Mouse (Mus musculus): ENCODE measurements around the gene Olfr794. TPM values are rescaled to one million over a fixed set of nuclear protein-coding genes. Genes with fewer than 3 reads are reported as not detected.

Olfr794 gene
- polyA plus RNA-seq, 1 experiment from 2014 or later, result not detected

- Histone ChIP-seq H3K9me3 (ENCODE audit: control insufficient read depth, low read length) (no peaks in the 10 kb centered on the region), H3K27ac (replicated peaks) (no peak overlapping the region), H3K4me2 (replicated peaks; ENCODE audit: low read depth) (no peak overlapping the region), H3K36me3 (ENCODE audit: control insufficient read depth, insufficient read depth, low read length) (no peaks in the 10 kb centered on the region), H3K4me1 (replicated peaks; ENCODE audit: control insufficient read depth, insufficient read depth) (no peaks in the 10 kb centered on the region), H3K4me3 (ENCODE audit: low read depth, low read length) (no peak overlapping the region), H3K27me3 (ENCODE audit: control insufficient read depth, insufficient read depth, low read length) (no peaks in the 10 kb centered on the region), H3K9ac (ENCODE audit: low read length) (no peak overlapping the region)
- TF ChIP-seq CTCF (IDR thresholded peaks at IDR 0.05; ENCODE audit: low read depth) (no peak), EP300 (optimal IDR thresholded peaks at IDR 0.05) (no peak)
- ATAC-seq (ENCODE audit: low FRiP score, low TSS enrichment), result no peak
- 13% methylated on average over 1 of the region's 1 CpGs for WGBS
- no peak for DNase-seq (ENCODE audit: low spot score)
These were observed 54.3 kb downstream of the Olfr794 start for GRCm38 (mm10) chr10:129621724-129622123.

Small RNA genes within 50 kb of the gene (microRNA-seq; reads per million reads assigned to microRNA genes)
- not detected for gene Gm23252

Other genes starting within 250 kb of the Olfr794 start
- gene Olfr780, start 249.5 kb upstream of the Olfr794 start, polyA plus RNA-seq (2015; fragmentation: Nextera tagmentation; extraction: Ambion mirVana), result not detected in 2 replicates
- not detected in 2 replicates for gene Olfr781, start 238.8 kb upstream of the Olfr794 start, polyA plus RNA-seq (2015; fragmentation: Nextera tagmentation; extraction: Ambion mirVana)
- gene Olfr782, start 218.8 kb upstream of the Olfr794 start, polyA plus RNA-seq (2015; fragmentation: Nextera tagmentation; extraction: Ambion mirVana), result not detected in 2 replicates
- gene Olfr784, start 183.6 kb upstream of the Olfr794 start, polyA plus RNA-seq (2015; fragmentation: Nextera tagmentation; extraction: Ambion mirVana), result 0.04 TPM in 1 of 2 replicates, not detected in the other
- gene Olfr785, start 162.2 kb upstream of the Olfr794 start, polyA plus RNA-seq (2015; fragmentation: Nextera tagmentation; extraction: Ambion mirVana), result not detected in 2 replicates
- 0.06 TPM in 1 of 2 replicates, not detected in the other for gene Olfr786, start 140.3 kb upstream of the Olfr794 start, polyA plus RNA-seq (2015; fragmentation: Nextera tagmentation; extraction: Ambion mirVana)
- not detected in 2 replicates for gene Olfr787, start 105.8 kb upstream of the Olfr794 start, polyA plus RNA-seq (2015; fragmentation: Nextera tagmentation; extraction: Ambion mirVana)
- not detected in 2 replicates for gene Olfr788, start 96.7 kb upstream of the Olfr794 start, polyA plus RNA-seq (2015; fragmentation: Nextera tagmentation; extraction: Ambion mirVana)
- gene Olfr789, start 82.9 kb upstream of the Olfr794 start, polyA plus RNA-seq (2015; fragmentation: Nextera tagmentation; extraction: Ambion mirVana), result not detected in 2 replicates
- gene Olfr790, start 69.2 kb upstream of the Olfr794 start, polyA plus RNA-seq (2015; fragmentation: Nextera tagmentation; extraction: Ambion mirVana), result not detected in 2 replicates
- gene Olfr791, start 45.9 kb upstream of the Olfr794 start, polyA plus RNA-seq (2015; fragmentation: Nextera tagmentation; extraction: Ambion mirVana), result not detected in 2 replicates
- gene Olfr792, start 28.5 kb upstream of the Olfr794 start, polyA plus RNA-seq (2015; fragmentation: Nextera tagmentation; extraction: Ambion mirVana), result not detected in 2 replicates
- not detected in 2 replicates for gene Olfr796, start 44.9 kb downstream of the Olfr794 start, polyA plus RNA-seq (2015; fragmentation: Nextera tagmentation; extraction: Ambion mirVana)
- not detected in 2 replicates for gene Olfr798, start 60.3 kb downstream of the Olfr794 start, polyA plus RNA-seq (2015; fragmentation: Nextera tagmentation; extraction: Ambion mirVana)
- gene Olfr799, start 69.8 kb downstream of the Olfr794 start, polyA plus RNA-seq (2015; fragmentation: Nextera tagmentation; extraction: Ambion mirVana), result not detected in 2 replicates
- not detected in 2 replicates for gene Olfr800, start 90.0 kb downstream of the Olfr794 start, polyA plus RNA-seq (2015; fragmentation: Nextera tagmentation; extraction: Ambion mirVana)
- gene Olfr801, start 106.2 kb downstream of the Olfr794 start, polyA plus RNA-seq (2015; fragmentation: Nextera tagmentation; extraction: Ambion mirVana), result 0.02 TPM in 1 of 2 replicates, not detected in the other
- 0.06 TPM in 1 of 2 replicates, not detected in the other for gene Olfr802, start 120.5 kb downstream of the Olfr794 start, polyA plus RNA-seq (2015; fragmentation: Nextera tagmentation; extraction: Ambion mirVana)
- not detected in 2 replicates for gene Olfr803, start 126.6 kb downstream of the Olfr794 start, polyA plus RNA-seq (2015; fragmentation: Nextera tagmentation; extraction: Ambion mirVana)
- gene Olfr804, start 135.6 kb downstream of the Olfr794 start, polyA plus RNA-seq (2015; fragmentation: Nextera tagmentation; extraction: Ambion mirVana), result not detected in 2 replicates
- not detected in 2 replicates for gene Olfr805, start 161.7 kb downstream of the Olfr794 start, polyA plus RNA-seq (2015; fragmentation: Nextera tagmentation; extraction: Ambion mirVana)
- not detected in 2 replicates for gene Olfr806, start 174.3 kb downstream of the Olfr794 start, polyA plus RNA-seq (2015; fragmentation: Nextera tagmentation; extraction: Ambion mirVana)
- gene Olfr807, start 190.1 kb downstream of the Olfr794 start, polyA plus RNA-seq (2015; fragmentation: Nextera tagmentation; extraction: Ambion mirVana), result not detected in 2 replicates
- 0.07 TPM in 1 of 2 replicates, not detected in the other for gene Olfr808, start 197.8 kb downstream of the Olfr794 start, polyA plus RNA-seq (2015; fragmentation: Nextera tagmentation; extraction: Ambion mirVana)
- not detected in 2 replicates for gene Olfr809, start 207.0 kb downstream of the Olfr794 start, polyA plus RNA-seq (2015; fragmentation: Nextera tagmentation; extraction: Ambion mirVana)
- not detected in 2 replicates for gene Olfr810, start 227.3 kb downstream of the Olfr794 start, polyA plus RNA-seq (2015; fragmentation: Nextera tagmentation; extraction: Ambion mirVana)
- not detected in 2 replicates for gene Olfr811, start 236.7 kb downstream of the Olfr794 start, polyA plus RNA-seq (2015; fragmentation: Nextera tagmentation; extraction: Ambion mirVana)